Mouse (Mus musculus) 416B (cell line): ENCODE data around the gene Cd3d.

Experiments used
- DNase-seq: peaks from one replicate; pipeline ENCODE4 v3.0.0; 2011; ENCODE audit warnings: low read depth

Gene Cd3d

DNA sequence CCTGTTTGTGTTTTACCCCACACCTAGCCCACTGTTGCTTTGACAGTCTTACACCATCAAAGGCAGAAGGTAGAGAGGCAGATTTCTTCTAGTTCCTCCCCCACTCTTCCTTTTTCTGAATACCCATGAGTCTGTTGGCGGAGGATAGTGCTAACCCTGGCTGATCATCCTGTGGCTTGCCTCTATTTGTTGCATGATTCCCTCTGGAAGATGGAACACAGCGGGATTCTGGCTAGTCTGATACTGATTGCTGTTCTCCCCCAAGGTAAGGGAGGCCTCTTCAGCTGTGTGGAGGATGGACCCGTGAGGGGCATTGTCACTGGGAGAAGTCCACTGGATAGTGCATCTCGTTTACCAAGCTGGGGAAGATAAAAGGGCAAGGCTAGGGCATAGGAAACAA is at the start of gene Cd3d:
Cd3d (plus strand) TSS at position 111 of the 400 bp plus-strand sequence.
- no peak for DNase-seq

DNA sequence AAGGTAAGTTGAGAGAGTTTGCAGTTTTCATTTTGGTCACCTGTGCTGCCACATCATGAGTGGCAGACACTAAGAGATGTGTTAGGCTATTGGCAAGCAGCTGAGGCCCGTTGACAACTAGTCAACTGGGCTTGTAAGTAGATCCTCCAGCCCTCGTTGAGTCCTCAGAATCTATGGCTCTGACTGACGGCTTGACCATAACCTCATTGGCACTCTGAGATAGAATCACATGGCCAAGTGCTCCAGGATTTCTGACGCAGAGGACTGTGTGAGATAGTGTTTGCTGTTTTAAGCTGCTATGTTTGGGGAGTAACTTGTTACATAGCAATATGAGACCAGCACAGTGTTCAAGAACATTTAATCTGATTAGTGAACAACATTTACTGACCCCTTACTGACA is 39.8 kb upstream of the Cd3d start:
- no peak for DNase-seq

DNA sequence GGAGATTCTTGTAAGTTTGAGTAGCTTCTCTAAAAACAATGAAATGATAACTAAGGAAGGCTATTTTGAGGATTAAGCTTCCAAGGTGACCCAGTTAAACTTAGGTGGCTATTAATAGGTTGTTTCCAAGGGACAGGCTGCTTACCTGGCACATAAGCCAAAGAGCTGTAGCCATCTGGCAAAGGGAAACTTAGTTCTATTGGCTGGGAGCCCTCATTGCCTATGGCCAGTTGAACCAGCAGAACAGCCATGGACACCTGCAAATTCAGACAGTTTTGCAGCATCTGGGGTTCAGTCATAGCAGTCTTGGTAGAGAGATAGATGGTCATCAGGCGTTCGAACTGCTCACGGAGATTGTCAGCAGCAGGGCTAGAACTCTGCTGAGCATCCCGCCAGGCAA is 39.2 kb upstream of the Cd3d start:
- DNase-seq, result no peak

DNA sequence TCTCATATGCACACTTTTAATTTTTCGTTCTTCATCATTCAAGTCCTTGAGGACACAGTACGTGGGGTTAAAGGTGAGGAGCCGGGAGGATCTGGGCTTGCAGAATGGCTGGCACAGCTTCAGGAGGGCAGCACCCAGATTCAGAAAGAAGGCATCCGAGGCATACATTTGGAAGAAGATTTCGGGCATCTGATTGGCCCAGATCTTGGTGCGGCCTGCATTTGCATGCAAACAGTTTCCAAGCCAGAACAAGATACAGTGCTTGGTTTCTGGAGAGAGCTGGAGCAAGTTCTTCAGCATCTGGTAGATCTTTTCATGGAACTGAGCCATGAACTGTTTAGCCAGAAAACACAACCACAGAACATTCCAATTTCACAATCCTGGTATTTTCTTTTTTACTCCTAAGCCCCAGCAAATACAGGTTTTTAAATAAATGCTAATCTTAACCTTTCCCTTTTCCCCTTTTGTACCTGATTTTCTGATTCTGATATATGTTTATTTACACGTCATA is 35.3 kb upstream of the Cd3d start:
- DNase-seq, result no peak

DNA sequence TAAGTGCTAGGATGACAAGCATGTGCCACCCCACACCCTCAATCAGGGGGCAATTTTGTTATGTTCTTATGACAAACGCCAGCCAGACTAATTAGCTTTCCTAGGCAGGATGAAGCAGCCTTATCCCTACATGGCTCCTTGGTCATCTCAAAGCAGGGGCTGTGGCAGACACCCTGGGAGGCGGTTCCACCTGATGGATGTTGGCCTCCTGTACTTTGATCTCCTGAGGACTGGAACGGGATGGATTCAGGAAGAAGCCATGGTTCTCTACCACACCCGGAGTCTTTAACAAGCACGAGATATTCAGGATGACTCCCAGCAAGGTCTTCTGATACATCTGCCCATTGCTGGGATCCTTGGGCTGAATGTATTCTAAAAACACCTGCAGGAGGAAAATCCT is 33.8 kb upstream of the Cd3d start:
- DNase-seq, result no peak

DNA sequence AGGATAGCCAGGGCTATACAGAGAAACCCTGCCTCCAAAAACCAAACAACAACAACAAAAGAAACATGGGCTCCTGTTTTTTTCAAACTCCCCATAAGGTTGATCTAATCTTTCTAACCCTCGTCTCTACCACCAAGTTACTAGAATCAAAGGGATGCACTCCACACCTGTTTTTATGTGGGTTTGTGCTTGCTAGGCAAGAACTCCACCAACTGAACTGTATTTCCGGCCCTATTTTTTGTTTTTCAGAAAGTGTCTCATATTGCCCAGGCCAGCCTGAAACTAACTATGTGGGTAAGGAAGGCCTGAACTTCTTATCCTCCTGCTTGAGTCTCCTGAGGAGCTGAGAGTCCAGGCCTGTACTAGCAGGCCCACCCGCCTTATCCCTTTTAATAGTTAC is 27.2 kb upstream of the Cd3d start:
- no peak for DNase-seq

DNA sequence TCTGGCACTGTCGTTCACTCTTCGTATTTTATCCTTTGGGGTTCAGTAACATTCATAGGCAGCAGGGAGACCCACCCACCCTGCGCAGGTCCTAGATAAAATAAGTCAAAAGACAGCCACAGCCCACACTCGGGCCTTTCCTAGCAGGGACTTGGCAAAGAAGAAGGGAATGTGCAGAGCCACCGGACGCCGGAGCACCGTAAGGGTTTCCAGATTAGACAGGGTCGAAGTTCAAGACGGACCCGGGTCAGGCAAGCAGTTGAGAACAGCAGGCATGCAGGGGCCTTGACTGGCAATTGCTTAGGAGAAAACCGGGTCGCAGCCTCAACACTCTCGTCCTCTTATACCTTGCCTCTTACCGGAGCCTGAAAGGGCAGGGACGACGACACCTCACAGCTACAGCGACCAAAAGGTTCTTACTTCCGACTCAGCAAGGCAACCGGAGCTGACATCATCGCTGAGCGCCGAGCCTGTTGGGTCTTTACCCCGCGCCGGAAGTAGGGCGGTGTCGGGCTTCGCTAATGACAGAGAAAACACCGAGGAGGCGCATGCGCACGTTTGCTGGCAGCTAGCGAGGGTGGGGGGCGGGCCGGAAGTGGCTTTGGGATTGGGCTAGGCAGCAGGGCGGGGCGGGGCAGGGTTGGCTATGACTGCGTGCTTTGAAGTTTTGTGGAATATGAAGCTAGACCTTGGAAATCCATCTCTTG is 16.3 kb upstream of the Cd3d start, which contains the start of gene Ube4a:
Ube4a (minus strand) TSS at position 475 of the 707 bp plus-strand sequence.
- DNase-seq, result peak; percentile 99

DNA sequence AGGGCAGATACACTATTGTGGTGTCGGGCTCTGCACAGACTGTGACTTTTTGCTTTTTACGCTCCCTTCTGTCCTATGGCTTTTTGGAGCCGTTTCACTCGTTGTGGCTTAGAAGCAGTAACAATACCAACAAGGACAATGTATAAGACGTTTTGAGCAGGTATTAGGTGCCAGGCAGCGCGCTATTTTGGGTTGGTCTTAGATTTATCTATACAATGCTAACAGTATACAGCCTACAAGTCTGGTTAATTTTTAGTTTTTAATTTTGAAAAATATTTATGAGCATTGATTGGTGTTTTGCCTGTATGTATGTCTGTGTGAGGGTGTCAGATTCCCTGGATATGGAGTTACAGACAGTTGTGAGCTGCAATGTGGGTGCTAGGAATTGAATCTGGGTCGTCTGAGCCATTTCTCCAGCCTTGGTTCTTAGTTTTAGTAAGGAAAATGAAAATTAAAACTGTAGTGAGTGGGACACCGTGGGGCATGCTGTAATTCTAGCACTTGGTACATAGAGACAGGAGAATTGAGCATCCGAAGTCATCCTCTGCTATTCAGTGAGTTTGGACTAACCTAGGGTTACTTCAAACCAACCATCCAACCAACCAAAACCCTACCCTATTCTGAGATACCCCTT is 15.6 kb upstream of the Cd3d start:
- DNase-seq, result no peak

DNA sequence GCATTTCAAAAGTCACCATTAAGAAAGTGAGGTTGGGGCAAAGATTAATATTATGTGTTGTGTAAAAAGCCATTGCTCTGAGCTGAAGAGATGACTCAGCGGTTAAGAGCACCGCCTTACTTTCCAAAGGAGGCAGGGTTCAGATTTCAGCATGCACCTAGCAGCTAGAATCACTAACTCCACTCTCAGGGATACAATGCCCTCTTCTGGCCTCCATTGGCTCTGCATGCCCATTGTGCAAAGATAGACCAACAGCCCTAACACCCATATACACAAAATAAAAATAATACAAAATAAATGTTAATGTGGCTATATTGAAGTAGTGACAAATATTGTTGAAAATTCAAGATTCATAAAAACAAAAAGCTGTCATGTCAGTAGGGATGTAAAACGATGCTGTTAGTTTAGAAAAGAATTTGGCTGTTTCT is 14.8 kb upstream of the Cd3d start:
- DNase-seq, result peak; percentile 95

DNA sequence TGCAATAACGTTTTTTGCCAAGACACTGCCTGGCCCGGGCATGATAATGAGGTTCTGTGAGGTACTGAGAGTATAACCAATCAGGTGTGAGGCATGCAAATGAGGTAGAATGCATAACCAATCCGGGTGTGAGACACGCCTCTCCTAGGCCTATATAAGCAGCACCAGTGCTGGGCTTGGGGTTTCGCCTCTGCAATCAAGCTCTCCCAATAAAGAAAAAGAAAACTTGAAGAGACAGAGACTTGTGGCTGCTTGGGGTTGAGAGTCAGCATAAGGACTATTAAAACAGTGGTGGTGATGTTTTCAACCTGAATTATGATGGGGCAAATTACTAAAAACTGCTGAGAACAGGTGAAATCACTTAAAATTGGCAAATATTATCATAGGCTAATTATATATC is 13.8 kb upstream of the Cd3d start:
- DNase-seq, result peak; percentile 17

DNA sequence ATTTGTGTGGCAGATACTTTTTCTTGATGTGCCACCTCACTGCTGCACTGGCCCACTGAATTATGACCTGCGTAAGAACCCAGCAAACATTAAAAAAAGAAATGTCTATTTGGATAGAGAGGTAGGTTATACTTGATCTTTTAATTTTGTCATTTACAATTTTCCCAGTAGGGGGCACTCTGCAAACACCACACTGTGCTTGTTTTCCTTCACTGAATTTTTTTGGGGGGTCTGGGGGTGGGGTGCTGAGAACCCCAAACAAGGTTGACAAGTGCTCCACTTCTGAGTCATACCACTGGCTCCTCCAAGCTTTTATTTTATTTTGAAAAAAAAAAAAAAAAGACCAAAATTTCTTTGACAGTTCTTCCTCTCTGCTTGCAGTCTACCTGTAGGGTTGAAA is 12.1 kb upstream of the Cd3d start:
- DNase-seq, result peak; percentile 41

DNA sequence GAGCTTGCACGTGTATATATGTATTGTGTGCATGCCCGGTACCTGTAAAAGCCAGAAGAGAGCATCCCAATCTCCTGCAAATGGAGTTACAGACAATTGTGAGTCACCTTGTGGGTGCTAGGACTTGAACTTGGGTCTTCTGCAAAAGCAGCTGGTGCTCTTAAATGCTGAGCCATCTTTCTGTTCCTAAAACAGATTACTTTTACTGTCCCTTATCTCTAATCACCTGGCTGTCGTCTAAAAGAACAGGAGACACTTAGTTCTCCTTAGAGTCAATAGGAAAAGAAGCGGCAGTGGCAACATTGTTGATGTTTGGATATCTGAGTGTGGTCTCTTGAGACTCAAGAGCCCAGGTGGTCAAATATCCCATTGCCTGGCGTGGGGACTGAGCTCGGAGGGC is 3.8 kb upstream of the Cd3d start:
- no peak for DNase-seq

DNA sequence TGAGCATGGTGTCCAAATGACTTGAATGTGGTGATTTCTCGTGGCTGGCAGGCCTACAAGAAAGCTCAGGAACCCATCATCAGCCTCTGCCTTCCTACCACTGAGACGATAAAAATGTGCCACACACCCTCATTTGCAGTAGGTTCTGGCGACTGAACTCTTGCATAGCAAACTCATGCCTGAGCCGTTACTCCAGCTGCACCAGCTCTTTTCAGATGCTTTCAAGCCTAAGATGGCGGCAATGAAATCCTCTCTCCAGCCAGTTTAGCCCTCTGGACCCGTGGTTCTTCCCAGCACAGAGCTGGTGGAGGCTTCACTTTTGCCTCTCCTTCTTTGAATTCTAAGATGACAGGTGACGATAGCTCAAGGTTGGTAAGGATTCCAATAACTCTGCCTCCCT is 1.8 kb upstream of the Cd3d start:
- no peak for DNase-seq

DNA sequence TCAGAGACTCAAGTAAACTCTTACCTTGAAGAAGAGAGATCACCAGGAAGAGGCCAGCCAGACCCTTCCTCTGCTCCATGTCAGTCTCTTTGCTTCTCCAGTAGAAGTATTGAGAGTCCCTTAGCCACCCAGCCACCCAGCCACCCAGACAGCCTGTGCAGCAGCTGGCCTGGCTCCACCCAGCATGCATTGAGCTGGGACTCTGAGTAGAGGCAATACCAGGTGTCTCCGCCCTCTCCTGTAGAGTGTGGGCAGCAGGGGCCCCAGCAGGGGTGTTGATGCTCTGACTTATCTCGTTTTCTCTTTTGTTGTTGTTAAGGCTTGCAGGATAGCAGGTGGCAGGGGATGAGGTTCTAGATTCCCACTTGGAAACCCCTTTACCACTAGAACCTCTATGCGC is 1.3 kb upstream of the Cd3d start, which contains the start of gene Cd3g:
Cd3g (minus strand) TSS at position 190 of the 400 bp plus-strand sequence.
- DNase-seq, result no peak

DNA sequence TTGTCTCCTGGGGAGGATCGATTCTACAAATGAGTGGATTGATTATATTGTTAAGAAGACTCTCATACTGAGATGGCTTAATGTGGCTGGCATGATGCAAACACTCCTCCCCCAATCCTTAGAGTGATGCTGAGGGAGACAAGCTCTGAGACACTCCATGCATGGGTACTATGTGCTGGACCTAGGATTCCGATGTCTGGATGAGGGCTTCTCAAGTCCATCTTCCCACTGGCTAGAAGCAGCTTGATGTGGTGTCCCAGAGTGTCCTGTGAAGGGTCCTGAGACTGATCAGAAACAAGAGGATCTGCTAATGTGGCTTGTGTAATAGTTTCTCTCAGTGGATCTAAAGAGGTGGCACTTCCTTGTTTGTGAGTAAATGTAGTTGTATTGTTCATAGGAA is 482 bp upstream of the Cd3d start:
- DNase-seq, result no peak

DNA sequence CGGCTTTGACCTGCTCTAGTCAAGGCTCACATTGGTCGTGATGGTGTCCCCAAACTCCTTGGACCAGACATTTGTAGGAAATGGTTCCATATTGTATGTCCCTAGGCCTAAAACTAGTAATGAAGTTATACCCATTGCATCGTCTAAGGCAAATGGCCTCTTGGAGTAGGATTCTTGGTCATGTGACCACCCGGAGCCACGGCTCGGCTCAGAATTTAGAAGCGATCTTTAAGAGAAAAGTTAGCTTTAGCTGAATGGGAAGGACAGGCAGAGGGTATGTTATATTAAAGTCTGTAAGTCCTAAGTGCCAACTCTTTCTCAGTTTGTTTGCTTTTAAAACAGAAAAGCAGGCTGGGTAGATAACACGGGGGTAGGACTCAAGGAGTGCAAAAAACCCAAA is 495 bp downstream of the Cd3d start:
- no peak for DNase-seq

DNA sequence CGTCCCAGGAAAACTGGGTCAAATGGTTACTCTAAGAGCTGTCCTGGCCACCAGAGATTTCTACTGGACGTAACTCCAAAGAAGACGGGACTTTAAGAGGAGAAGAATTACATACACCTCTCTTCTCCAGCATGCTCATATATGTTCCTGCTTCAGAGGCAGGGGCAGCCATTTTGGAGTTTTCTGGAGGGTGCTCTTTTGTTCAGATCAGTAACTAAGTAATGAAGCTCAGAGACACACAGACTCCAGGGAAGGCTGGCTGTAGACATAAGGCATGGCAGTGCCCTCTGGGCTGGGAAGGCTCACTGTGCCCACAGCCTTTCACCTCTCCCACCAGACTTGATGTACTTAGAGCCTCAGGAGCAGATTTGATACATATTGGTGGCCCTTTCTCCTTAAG is 945 bp downstream of the Cd3d start:
- DNase-seq, result no peak

DNA sequence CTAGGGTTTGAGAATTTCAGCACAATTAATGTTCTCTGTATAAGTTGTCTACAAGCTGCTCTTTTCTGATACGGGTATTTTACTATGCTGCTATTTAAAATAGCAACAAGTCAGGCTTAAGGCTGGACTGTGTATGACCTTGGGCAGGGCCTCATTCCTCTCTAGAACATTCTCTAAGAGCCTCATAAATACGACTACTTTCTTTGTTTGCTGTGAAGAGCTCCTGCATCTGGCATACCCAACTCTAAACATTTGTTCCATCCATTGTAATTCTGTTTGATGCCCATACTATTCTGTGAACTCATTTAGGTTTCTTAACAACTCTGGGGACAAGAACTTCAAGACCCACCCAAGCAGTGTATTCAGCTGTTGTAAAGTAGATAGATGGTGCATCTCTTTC is 1.4 kb downstream of the Cd3d start:
- no peak for DNase-seq

DNA sequence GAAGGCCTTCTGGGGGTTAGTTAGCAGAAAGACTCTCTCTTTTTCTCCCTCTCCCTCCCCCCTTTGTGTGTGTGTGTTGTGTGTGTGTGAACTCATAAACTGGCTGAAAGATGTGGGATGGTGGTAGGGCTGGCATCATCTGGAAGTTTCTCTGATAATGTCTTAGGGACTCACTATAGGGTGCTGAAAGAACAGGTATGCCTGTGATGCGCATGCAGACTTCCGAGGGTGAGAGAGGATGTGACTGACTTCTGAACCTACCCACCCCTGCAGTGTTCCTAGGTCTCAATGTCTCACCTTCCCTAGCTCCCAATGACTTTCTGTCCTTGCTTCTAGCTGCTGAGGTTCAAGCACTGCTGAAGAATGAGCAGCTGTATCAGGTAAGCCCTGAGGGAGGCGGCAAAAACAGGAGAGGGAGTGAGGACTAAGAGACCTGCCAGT is 4.2 kb downstream of the Cd3d start:
- DNase-seq, result no peak

DNA sequence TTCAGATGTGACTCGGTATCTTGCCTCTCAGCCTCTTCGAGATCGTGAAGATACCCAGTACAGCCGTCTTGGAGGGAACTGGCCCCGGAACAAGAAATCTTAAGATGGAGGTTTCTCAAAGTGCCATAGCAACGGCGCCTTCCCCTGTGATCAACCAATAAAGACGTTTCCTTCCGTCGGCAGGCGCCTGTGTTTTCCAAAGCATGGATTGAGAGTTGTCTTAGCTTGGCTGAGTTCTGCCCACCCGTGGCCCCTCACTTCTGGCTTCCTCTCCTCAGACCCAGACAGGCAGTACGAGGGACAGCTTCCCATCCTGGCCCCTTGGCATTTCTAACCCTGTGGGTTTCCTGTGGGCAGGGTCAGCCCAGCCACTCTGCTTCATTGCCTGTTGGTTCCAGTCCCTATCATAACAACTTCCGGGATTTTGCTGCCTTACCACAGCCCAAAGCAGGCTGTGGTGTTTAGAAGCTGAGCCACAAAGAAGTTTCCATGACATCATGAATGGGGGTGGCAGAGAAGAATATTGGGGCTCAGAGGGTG is 4.7 kb downstream of the Cd3d start:
- DNase-seq, result peak; percentile 99

DNA sequence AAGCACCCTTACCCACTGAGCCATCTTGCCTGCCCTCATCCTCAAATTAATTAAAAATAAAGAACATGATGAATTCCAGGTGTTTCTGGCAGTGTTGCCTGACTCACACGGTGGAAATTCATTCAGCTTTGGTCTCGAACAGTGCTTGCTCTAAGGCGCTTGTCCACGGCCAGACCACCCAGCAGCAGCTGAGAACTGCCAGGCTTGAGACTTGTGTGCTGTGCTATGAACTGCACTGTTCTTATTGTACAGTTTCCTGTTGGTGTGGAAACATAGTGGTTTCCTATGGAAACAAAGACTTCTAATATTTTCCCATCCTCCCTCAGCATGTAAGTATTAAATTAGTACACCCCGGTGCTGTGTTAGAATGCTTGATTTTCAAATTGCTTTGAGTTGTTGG is 5.4 kb downstream of the Cd3d start:
- DNase-seq, result peak; percentile 81

DNA sequence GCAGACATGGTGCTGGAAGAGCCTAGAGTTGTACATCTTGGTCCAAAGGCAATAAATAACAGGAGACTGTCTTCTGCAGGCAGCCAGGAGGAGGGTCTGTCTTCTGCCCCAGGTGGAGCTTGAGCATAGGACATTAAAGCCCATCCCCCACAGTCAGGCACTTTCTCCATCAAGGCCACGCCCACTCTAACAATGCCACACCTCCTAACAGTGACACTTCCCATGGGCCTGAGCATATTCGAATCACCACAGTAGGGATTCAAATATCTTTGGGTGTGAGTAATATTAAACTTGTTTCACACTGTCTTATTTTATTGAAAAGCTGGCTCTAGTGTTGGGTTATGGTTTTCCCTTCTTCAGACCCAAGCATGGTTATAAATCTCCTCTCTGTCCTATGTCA is 10.2 kb downstream of the Cd3d start:
- DNase-seq, result no peak

DNA sequence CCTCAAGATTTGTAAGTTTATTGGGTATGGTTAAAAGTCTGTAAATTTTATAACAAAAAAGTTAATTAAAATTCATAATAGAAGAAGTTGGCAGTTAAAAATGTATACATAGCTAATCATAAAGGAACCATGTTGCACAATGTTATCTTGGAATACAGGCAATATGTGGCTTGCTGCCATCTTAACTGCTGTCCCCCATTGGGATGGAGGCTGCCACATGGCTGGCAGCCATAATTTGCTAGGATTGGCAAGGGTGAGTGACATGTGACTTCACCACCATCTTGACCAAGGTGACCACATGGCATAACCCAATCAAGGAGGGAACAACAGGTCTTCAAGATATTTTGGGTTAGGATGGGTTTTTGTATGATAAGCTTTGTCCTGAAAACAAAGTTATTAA is 10.7 kb downstream of the Cd3d start:
- DNase-seq, result no peak
